Mouse (Mus musculus): Measurements from ENCODE around the gene Olfr1388.

- TF ChIP-seq CTCF (conservative IDR thresholded peaks at IDR 0.05; ENCODE audit: insufficient read depth, insufficient read length, low read depth, low read length) = no peak
- no peak for TF ChIP-seq POLR2A (IDR thresholded peaks at IDR 0.05; ENCODE audit: low read depth, low read length)
Measured at GRCm38 (mm10) chr11:49422767-49423166, 13.7 kb upstream of the Olfr1388 start, which contains the start of gene Olfr1389.

Data from kidney, adult 2 months (tissue).